Mouse (Mus musculus) erythroblast, embryonic 14.5 days (primary cell): ENCODE results near the gene P2ry14.

Experiments
- GATA1 ChIP-seq: IDR thresholded peaks from 2 replicates; pipeline ENCODE4 v1.6.1; 2012; ENCODE audit warnings: low read length, inconsistent platforms, mixed read lengths
- TAL1 ChIP-seq: IDR thresholded peaks from 3 replicates; pipeline ENCODE4 v1.6.1; 2012; ENCODE audit warnings: low read length, inconsistent platforms, mixed read lengths

DNA sequence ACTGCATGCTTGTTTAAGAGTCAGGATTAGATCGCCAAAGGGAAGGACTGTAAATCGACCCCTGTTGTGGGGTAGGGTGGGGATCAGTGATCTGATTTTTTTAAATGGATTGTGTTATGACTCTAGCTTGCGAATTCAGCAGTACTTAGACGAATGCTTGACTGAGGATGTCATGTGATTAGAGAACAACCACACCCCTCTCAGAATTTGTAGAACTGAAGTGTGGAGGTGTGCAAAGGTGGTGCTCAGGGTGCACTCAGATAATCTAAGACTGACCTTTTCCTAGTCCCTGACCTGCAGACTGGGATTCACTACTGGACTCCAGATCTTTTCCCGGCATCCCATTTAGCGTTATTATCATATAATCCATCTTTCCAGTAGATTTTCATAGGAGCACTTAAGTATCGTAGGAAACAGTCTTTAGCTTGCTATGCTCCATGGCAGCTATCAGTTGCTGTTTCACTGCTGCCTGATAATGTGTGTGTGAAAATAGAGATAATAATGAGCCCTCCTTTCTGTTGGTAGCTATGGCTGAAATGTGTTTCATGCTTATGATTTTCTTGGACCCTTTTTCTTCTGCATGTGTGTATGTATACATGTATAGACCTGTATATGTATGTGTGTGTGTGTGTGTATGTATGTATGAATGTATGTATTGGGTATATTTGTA, 31.5 kb downstream of the P2ry14 start:
- TF ChIP-seq TAL1 (no peak), GATA1 (no peak)
